Mouse (Mus musculus): Measurements from ENCODE around the gene Slc23a2. TPM values are rescaled to one million over a fixed set of nuclear protein-coding genes. Genes with fewer than 3 reads are reported as not detected.

Slc23a2 gene
- polyA plus RNA-seq, 1 experiment from 2014 or later, result 30.2 TPM

DNA sequence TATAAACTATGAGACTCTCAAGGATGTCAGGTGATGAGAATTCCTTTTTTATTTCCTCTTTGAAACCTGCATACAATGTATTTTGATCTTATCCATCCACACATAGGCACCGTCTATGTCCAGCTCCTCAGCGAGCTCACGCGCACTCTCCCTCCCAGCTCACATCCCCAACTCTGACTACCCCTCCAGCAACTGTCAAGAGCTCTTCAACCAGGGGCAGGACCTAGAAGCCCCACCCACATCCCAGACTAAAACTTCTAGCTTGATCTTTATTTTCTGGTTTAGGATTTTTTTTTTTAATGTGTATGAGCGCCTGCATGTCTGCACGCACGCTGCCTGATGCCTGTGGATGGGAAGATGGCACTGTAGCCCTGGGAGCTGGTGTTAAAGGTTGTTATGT, 14.9 kb downstream of the Slc23a2 start:
- WGBS, result 90% methylated on average over 7 of the region's 7 CpGs
- Histone ChIP-seq H3K36me3 (no peaks in the 10 kb centered on the region; the same call in 1 of the 2 replicates), H3K4me1 (peaks cover 24% of the 10 kb centered on the region), H3K4me3 (no peak overlapping the region), H3K9ac (replicated peaks) (no peak overlapping the region), H3K9me3 (no peaks in the 10 kb centered on the region), H3K27ac (replicated peaks) (no peak overlapping the region), H3K27me3 (no peaks in the 10 kb centered on the region), H3K4me2 (replicated peaks) (no peak overlapping the region)
- no peak for ATAC-seq (replicated peaks)

GRCm38 (mm10) chr2:132129247-132129646, 15.7 kb downstream of the Slc23a2 start:
- ATAC-seq (replicated peaks), result no peak
- H3K27me3 ChIP-seq, result no peaks in the 10 kb centered on the region
- no peak overlapping the region for H3K9ac ChIP-seq (replicated peaks)
- WGBS, result 81% methylated on average over 7 of the region's 7 CpGs
- H3K4me2 ChIP-seq (replicated peaks), result no peak overlapping the region
- no peak overlapping the region for H3K4me3 ChIP-seq
- peaks cover 20% of the 10 kb centered on the region for H3K4me1 ChIP-seq
- no peak overlapping the region for H3K27ac ChIP-seq (replicated peaks)
- no peaks in the 10 kb centered on the region; the same call in 1 of the 2 replicates for H3K36me3 ChIP-seq
- no peaks in the 10 kb centered on the region for H3K9me3 ChIP-seq

GRCm38 (mm10) chr2:132127904-132128303, 17.0 kb downstream of the Slc23a2 start:
- Histone ChIP-seq H3K4me3 (no peak overlapping the region), H3K27ac (replicated peaks) (no peak overlapping the region), H3K36me3 (no peaks in the 10 kb centered on the region; the same call in 1 of the 2 replicates), H3K9ac (replicated peaks) (no peak overlapping the region), H3K4me1 (peaks cover 13% of the 10 kb centered on the region), H3K9me3 (no peaks in the 10 kb centered on the region), H3K4me2 (replicated peaks) (no peak overlapping the region), H3K27me3 (no peaks in the 10 kb centered on the region)
- WGBS, result 39% methylated on average over 10 of the region's 10 CpGs
- ATAC-seq (replicated peaks), result no peak

DNA sequence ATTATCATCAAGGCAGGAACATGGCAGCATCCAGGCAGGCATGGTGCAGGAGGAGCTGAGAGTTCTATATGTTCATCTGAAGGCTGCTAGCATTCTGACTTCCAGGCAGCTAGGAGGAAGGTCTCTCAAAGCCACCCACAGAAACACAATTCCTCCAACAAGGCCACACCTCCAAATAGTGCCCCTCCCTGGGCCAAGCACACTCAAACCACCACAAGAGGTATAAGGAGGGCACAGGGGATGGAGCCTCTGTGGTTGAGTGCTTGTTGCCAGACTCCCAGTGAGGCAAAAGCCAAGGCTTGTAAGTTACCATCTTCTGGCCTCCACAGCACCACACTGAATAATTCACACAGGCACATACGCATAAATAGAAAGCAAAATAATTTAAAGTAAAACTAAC, 18.6 kb downstream of the Slc23a2 start:
- Histone ChIP-seq H3K9ac (replicated peaks) (no peak overlapping the region), H3K4me2 (replicated peaks) (no peak overlapping the region), H3K4me3 (no peak overlapping the region), H3K4me1 (peaks cover 9% of the 10 kb centered on the region), H3K27ac (replicated peaks) (no peak overlapping the region), H3K27me3 (no peaks in the 10 kb centered on the region), H3K36me3 (no peaks in the 10 kb centered on the region; the same call in 1 of the 2 replicates), H3K9me3 (no peaks in the 10 kb centered on the region)
- no peak for ATAC-seq (replicated peaks)
- 87% methylated on average over 1 of the region's 1 CpGs for WGBS

GRCm38 (mm10) chr2:132123063-132123462, 21.8 kb downstream of the Slc23a2 start:
- Histone ChIP-seq H3K4me1 (peaks cover 3% of the 10 kb centered on the region; the same call in 1 of the 2 replicates), H3K4me2 (replicated peaks) (no peak overlapping the region), H3K4me3 (no peak overlapping the region), H3K27ac (replicated peaks) (no peak overlapping the region), H3K36me3 (no peaks in the 10 kb centered on the region; the same call in 1 of the 2 replicates), H3K27me3 (no peaks in the 10 kb centered on the region), H3K9me3 (no peaks in the 10 kb centered on the region), H3K9ac (replicated peaks) (no peak overlapping the region)
- WGBS, result 59% methylated on average over 4 of the region's 4 CpGs
- ATAC-seq (replicated peaks), result no peak

DNA sequence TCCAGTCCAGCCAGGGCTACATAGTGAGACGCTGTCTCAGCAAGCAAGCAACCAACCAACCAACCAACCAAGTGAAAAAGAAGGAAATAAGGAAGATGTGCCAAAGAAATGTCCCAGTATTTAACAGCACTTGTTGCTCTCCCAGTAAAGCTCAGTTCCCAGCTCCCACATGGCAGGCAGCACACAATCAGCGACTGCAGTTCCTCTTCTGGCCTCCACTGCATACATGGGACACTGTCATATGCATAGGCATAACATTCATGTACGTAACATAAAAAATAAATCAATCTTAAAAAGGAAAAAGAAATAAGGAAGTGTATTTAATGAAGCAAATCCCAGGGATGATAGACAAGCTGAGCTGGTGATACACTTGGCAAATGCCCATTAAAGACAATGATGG, 23.9 kb downstream of the Slc23a2 start:
- Histone ChIP-seq H3K27ac (replicated peaks) (no peak overlapping the region), H3K36me3 (no peaks in the 10 kb centered on the region; the same call in 1 of the 2 replicates), H3K4me3 (no peak overlapping the region), H3K4me1 (no peaks in the 10 kb centered on the region), H3K27me3 (no peaks in the 10 kb centered on the region), H3K9me3 (no peaks in the 10 kb centered on the region), H3K4me2 (replicated peaks) (no peak overlapping the region), H3K9ac (replicated peaks) (no peak overlapping the region)
- 88% methylated on average over 3 of the region's 3 CpGs for WGBS
- ATAC-seq (replicated peaks), result no peak

GRCm38 (mm10) chr2:132118646-132119045, 26.3 kb downstream of the Slc23a2 start:
- 78% methylated on average over 1 of the region's 1 CpGs for WGBS
- Histone ChIP-seq H3K27ac (replicated peaks) (no peak overlapping the region), H3K4me3 (no peak overlapping the region), H3K27me3 (no peaks in the 10 kb centered on the region), H3K36me3 (no peaks in the 10 kb centered on the region), H3K4me2 (replicated peaks) (no peak overlapping the region), H3K4me1 (peaks cover 6% of the 10 kb centered on the region; the same call in 1 of the 2 replicates), H3K9ac (replicated peaks) (no peak overlapping the region), H3K9me3 (no peaks in the 10 kb centered on the region)
- no peak for ATAC-seq (replicated peaks)

DNA sequence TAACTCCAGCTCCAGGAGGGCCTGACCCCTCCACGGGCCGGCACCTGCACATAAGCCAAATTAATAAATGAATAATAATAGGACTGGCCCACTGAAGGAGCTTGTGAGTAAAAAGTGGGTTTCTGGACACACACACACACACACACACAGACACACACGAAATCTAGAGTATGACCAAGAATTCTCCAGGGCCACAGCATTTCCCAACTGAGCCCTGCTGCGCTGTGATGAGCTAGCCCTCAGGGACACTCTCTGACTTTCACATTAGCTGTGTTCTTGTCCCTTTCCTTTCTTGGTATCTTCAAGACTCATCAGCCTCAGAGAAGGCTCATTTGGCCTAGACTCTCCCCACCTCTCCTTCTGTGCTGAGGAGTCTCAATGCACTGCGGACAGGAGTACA, 29.0 kb downstream of the Slc23a2 start:
- Histone ChIP-seq H3K9ac (replicated peaks) (no peak overlapping the region), H3K4me3 (no peak overlapping the region), H3K27ac (replicated peaks) (no peak overlapping the region), H3K4me2 (replicated peaks) (no peak overlapping the region), H3K9me3 (no peaks in the 10 kb centered on the region), H3K4me1 (peaks cover 6% of the 10 kb centered on the region; the same call in 1 of the 2 replicates), H3K27me3 (no peaks in the 10 kb centered on the region), H3K36me3 (no peaks in the 10 kb centered on the region)
- 86% methylated on average over 5 of the region's 5 CpGs for WGBS
- no peak for ATAC-seq (replicated peaks)

DNA sequence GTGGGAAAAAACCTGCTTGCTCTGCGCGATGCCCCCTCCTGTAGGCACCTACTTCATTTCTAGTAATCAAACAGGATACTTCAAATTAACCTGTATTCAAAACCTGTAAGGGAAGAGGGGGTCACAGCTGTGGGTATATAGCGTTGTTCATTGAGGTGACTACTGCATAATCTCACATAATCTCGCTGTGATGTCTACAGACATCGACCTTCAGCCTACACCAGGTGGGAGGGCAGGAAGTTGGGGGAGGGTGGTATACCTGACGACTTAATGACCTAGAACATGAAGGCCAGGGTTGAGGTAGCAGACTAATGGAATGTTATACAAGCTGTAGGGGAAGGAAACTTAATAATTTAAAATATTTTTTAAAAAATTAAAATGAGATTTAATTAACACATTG, 29.6 kb downstream of the Slc23a2 start:
- ATAC-seq (replicated peaks), result no peak
- Histone ChIP-seq H3K4me1 (peaks cover 6% of the 10 kb centered on the region; the same call in 1 of the 2 replicates), H3K27ac (replicated peaks) (no peak overlapping the region), H3K36me3 (no peaks in the 10 kb centered on the region), H3K27me3 (no peaks in the 10 kb centered on the region), H3K4me2 (replicated peaks) (no peak overlapping the region), H3K9ac (replicated peaks) (no peak overlapping the region), H3K4me3 (no peak overlapping the region), H3K9me3 (no peaks in the 10 kb centered on the region)
- 82% methylated on average over 6 of the region's 6 CpGs for WGBS

- WGBS, result 41% methylated on average over 11 of the region's 11 CpGs
- peaks cover 6% of the 10 kb centered on the region; the same call in 1 of the 2 replicates for H3K4me1 ChIP-seq
These were observed 30.7 kb downstream of the Slc23a2 start for GRCm38 (mm10) chr2:132113962-132114759.

DNA sequence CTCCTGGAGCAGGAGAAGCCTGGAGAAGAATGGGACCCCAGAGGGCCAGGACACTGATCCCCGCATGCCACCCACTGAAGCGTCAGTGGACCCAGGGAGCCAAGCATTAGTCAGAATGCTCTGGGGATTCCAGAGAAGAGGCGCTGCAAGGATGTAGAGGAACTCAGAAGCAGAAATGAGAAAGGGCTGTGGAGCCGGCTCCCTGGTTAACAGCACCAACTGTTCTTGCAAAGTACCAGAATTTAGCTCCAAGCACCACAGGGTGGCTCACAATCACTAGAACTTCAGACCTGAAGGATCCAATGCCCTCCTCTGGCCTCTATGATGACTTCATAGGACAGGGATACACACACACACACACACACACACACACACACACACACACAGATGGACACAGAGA, 32.6 kb downstream of the Slc23a2 start:
- 84% methylated on average over 4 of the region's 4 CpGs for WGBS
- H3K9ac ChIP-seq (replicated peaks), result no peak overlapping the region
- peaks cover 6% of the 10 kb centered on the region for H3K4me1 ChIP-seq
- no peaks in the 10 kb centered on the region for H3K36me3 ChIP-seq
- H3K4me2 ChIP-seq (replicated peaks), result no peak overlapping the region
- H3K4me3 ChIP-seq, result no peak overlapping the region
- H3K27me3 ChIP-seq, result no peaks in the 10 kb centered on the region
- no peak overlapping the region for H3K27ac ChIP-seq (replicated peaks)
- ATAC-seq (replicated peaks), result no peak
- H3K9me3 ChIP-seq, result no peaks in the 10 kb centered on the region

More at GRCm38 (mm10) chr2:132113962-132114759, 30.7 kb downstream of the Slc23a2 start:
- H3K9ac ChIP-seq (replicated peaks), result no peak overlapping the region
- H3K4me3 ChIP-seq, result no peak overlapping the region
- no peaks in the 10 kb centered on the region for H3K27me3 ChIP-seq
- no peak overlapping the region for H3K4me2 ChIP-seq (replicated peaks)
- H3K36me3 ChIP-seq, result no peaks in the 10 kb centered on the region
- no peaks in the 10 kb centered on the region for H3K9me3 ChIP-seq
- H3K27ac ChIP-seq (replicated peaks), result no peak overlapping the region
- no peak for ATAC-seq (replicated peaks)

GRCm38 (mm10) chr2:132111905-132112304, 33.0 kb downstream of the Slc23a2 start:
- H3K9ac ChIP-seq (replicated peaks), result no peak overlapping the region
- H3K4me3 ChIP-seq, result no peak overlapping the region
- no peaks in the 10 kb centered on the region for H3K9me3 ChIP-seq
- peaks cover 6% of the 10 kb centered on the region for H3K4me1 ChIP-seq
- ATAC-seq (replicated peaks), result no peak
- H3K27ac ChIP-seq (replicated peaks), result no peak overlapping the region
- WGBS, result 61% methylated on average over 2 of the region's 2 CpGs
- no peak overlapping the region for H3K4me2 ChIP-seq (replicated peaks)
- H3K27me3 ChIP-seq, result no peaks in the 10 kb centered on the region
- no peaks in the 10 kb centered on the region for H3K36me3 ChIP-seq

Data from forebrain, embryonic 15.5 days (tissue).